Mouse (Mus musculus) MEL-GATA-1-ER (cell line): ENCODE data around the gene Vsig10l.
A peak's percentile ranks its signal among the peaks of the same experiment; 100 is the strongest.

Experiments
- DNase-seq: peaks from one replicate; pipeline ENCODE4 v3.0.0-alpha.2; 2012; ENCODE audit warnings: low read depth; ENCODE audit errors: extremely low read depth

Gene Vsig10l

GRCm38 (mm10) chr7:43453599-43454355 is 9.2 kb upstream of the Vsig10l start:
- no peak for DNase-seq

DNA sequence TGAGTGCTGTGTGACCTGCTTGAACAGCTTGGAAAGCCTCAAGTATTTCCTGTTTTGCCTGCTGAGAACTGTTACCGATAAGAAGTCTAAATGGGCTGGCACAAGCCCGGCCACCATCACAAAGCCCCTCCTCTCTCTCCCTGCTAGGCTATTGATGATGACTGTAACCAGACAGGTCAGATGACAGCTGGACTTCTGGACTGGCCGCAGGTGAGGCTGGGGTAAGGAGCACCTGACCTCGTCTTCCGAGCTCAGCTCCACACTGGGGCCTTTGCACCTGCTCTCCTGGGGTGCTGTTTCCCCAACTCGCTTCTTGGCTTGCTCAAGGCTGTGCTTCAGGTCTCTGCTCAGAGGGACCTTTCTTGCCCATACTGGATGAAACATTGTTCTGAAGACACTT is 8.6 kb upstream of the Vsig10l start:
- no peak for DNase-seq

DNA sequence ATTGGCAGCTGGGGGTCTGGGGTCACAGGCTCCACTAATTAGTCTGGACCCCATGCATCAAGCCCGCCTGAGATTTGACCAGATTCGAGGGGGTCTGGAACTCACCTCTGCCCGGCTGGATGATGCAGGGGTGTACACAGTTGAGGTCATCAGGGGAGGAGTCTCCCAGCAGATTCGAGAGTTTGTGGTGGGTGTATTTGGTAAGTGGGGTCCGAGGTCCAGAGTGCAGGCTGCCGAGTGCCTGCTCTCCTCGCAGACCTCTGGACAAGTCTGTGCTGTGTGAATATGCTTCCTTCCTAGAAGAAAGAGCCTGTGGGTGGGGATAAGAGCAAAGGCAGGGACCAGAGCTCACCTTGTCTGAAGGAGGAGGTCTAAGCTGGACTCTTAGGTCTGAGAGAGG is 1.0 kb downstream of the Vsig10l start:
- DNase-seq: no peak

DNA sequence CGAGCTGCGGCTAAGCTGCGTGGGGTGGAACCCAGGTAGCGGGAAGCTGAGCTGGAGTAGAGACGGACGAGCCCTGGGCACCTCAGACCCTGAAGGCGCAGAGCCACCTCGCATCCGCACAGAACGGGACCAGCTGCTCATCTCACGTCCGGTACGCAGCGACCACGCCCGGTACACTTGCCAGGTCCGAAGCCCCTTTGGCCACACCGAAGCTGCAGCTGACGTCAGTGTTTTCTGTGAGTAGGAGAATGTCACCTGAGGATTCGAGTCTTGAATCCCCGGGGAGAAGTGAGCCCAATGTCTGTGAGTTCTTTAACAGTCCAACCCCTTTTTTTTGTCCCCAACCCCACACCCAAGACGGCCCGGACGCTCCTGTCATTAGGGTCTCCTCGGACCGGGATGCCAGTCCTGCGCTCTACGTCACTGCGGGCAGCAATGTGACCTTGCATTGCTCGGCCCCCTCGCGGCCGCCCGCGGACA is 2.0 kb downstream of the Vsig10l start:
- DNase-seq: no peak

- DNase-seq: peak; percentile 80
These were observed 2.6 kb downstream of the Vsig10l start for GRCm38 (mm10) chr7:43465344-43466098.

GRCm38 (mm10) chr7:43466099-43466694 is 3.2 kb downstream of the Vsig10l start:
- no peak for DNase-seq

DNA sequence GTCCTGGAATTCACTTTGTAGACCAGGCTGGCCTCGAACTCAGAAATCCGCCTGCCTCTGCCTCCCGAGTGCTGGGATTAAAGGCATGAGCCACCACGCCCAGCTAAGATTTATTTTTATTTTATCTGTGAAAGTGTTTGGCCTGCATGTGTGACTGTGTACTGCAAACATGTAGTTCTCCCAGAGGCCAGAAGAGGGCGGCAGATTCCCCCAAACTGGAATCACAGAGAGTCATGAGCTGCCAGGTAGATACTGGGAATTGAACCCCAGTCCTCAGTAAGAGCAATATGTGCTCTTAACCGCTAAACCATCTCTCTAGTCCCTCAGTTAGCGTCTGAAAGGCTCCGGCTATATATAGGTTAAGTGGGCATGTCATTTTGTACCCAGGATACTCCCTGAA is 7.4 kb downstream of the Vsig10l start:
- DNase-seq: no peak

- DNase-seq: no peak
These were observed 12.8 kb downstream of the Vsig10l start for GRCm38 (mm10) chr7:43475706-43476105.

DNA sequence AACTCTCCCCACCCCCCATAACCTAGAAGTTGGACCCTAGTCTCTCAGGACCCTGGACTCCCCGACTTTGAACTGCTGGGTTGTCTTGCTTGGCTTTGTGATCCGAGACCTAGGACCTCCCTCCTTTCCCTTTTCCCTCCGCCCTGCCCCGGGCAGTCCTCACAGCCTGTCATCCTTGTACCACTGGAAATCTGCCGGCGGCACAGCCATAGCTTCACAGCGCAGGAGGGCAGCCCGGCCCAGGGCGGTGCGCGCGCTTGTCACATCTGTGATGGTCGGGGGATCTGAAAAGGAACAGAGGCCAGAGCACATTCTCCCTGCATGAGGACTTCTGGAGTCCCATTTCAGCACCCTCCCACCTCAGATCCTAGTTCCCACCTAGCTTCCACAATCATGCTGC is 13.4 kb downstream of the Vsig10l start:
- no peak for DNase-seq

DNA sequence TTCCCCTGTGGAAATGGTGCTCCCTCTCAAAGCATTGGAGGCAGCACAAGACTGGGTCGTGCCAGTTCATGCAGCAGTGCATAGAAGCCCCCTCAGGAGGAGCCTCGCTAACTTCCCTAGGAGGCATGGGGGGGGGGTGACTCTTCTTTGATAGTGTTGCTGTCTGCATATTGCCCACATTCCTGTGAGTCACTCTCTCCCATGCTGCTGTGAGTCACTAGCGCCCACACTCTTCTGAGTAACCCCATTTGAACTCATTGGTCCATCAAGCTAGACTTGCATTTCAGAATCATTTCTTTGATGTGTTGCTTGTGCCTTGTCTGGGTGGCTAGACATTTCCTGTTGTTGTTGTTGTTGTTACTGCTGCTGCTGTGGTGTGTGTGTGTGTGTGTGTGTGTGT is 18.2 kb downstream of the Vsig10l start:
- DNase-seq: no peak

DNA sequence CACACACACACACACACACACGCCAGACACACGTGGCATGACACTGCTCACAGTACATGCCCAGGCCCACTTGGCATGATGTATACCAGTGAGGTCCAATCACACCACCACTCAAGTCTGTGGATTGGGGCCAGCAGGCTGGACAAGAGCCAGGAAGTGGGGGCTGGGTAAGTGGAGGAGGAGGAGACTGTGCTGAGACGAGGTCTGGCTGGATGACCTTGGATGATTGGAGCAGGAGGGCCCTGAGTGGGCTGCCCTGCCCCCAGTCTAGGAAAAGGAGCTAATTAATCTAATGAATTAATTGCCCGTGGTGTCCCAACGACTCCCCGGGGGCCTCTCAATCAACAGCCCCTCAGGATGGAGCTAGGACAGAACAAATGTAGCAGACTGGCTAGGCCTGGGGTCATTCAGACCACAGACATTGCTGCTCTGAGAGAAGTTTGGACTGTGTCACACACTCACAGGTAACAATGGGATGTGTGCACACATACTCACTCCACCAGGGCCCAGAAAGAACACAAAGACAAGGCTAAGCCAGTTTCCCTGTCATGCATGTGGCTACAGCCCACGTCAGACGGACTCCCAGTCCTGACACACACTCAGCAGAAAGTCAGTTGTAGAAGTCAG is 19.3 kb downstream of the Vsig10l start:
- DNase-seq: no peak

GRCm38 (mm10) chr7:43483236-43483635 is 20.3 kb downstream of the Vsig10l start:
- no peak for DNase-seq

DNA sequence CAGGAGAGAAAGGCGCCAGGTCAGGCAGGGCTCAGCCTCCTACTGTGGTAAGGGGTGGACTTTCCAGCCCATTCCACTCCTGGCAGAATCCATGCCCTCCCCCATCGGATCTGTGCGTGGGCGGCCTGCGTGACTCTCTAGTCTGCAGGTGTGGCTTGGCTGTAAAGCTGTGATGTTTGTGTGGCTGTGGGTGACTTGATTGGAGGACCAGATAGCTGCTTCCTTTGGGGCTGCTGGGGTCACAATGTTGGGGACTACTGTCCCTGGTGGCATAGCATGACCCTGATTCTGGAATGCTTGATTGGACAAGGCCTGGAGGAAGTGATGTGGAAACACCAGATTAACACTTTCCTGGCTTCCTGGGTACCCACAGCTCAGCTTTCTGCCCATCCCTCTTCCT is 25.7 kb downstream of the Vsig10l start:
- DNase-seq: no peak

GRCm38 (mm10) chr7:43489631-43490125 is 26.7 kb downstream of the Vsig10l start, which contains the start of gene Iglon5:
Gene Iglon5 (minus strand): TSS chr7:43490075.
- DNase-seq: no peak

DNA sequence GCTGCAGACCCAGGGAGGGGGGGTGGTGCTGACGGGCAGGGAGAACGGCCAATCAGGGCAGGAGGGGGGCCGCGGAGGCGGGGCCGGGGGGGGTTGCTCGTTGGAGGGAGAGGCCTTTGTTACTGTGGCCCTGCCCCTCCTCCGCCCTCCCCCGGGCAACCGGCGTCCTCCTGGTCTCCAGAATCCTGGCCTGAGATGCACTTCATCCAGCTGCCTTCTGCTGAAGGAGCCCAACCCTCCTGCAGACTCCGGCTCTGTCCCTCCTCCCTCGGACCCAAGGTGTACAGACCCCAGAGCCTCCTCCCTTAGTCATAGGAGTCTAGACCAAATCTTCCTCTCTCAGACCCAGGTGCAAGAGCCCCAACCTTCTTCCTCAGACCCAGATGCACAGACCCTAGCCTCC is 27.2 kb downstream of the Vsig10l start:
- DNase-seq: no peak

DNA sequence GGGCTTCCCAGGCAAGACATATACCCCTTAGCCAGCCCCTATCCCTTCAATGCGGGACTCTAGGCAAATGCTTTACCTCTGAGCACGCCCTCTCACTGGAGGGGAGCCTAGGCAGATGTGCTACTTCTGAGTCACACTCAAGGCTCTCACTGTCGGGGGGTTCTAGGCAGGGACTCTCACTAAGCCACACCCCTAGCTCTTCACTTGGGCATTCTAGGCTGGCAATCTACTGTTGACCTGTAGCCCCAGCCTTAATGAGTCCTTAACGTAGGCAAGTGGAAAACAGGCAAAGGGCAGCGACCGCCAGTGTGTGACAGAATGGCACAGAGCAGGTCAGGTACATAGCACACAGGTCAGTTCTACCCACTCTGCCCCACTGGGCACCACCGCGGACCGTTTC is 27.9 kb downstream of the Vsig10l start:
- no peak for DNase-seq

DNA sequence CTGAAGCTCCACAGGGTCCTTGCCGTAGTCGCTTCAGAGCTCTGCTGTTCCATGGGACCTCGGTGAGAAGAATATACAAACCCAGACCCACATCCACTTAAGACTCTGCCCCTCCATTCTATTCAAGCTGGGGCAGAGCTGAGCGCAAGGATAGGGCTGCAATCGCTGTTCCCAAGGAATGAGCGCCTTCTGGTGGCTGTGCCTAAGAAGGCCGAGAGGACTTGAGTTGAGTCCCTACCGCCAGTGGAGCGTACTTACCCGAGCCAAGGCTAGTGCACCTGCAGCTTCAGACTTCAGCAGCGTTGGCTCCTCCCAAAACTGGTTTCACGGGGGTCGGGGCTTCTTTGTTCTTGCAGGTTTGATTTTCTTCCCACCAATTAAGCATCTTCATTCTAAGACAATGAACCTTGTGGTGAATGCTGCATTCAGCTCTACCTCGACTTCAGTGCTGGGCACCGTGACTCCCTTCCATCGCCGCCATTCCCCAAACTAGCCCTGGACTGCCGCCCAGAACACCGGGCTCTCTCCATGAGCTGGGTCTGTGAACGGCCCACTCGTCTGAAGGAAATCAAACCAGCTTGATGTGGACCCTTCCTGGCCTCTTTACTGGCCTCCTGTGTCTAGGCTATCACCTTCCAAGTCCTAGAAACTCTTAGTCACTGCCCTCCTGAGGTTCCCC is 32.5 kb downstream of the Vsig10l start:
- DNase-seq: no peak

- no peak for DNase-seq
These were observed 48.9 kb downstream of the Vsig10l start for GRCm38 (mm10) chr7:43511707-43512478.

DNA sequence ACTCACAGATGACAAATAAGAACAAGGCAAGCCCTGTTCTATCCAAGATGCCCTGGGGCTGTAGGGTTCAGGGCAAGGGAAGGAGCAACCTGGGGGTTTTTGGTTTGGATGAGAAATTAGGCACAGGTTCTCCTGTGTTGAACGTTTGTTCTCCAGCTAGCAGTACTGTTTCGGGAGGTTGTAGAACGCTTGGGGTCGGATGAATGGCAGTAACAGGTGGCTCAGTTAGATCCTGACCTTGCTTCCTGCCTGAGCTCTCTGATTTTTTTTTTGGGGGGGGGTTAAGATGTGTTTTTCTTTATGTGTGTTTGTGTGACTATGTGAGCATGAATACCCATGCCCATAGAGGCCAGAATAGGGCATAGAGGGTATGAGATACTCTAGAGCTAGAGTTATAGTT is 49.6 kb downstream of the Vsig10l start:
- no peak for DNase-seq

DNA sequence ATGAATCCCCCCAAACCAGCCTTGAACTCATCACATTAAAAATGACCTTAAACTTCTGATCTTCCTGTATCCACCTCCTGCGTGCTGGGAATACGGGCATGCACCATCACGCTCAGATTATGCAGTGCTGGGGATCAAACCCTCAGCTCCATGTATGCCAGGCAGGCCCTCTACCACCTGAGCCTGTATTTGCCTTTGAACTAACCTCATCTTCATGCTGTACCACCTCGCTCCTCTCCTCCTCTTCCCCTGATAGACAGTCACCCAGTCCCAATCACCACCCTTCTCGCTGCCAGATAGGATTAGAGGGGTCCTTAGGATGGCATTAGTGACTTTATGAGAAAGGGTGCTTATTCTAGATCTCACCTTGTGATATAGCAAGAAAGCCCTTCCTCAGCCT is 52.1 kb downstream of the Vsig10l start:
- DNase-seq: no peak
